Mouse (Mus musculus): ENCODE results near the gene Ano2. TPM values are rescaled to one million over a fixed set of nuclear protein-coding genes. Genes with fewer than 3 reads are reported as not detected.
A peak's percentile ranks its signal among the peaks of the same experiment; 100 is the strongest.

The Ano2 gene
- polyA plus RNA-seq, 1 experiment from 2014 or later = 1.5 TPM

- no peak overlapping the region for H3K4me2 ChIP-seq (replicated peaks; ENCODE audit: low read depth)
- ATAC-seq = no peak
- no peaks in the 10 kb centered on the region for H3K27me3 ChIP-seq (replicated peaks; ENCODE audit: control insufficient read depth, insufficient read depth, low read length)
- no peak for TF ChIP-seq CTCF (IDR thresholded peaks at IDR 0.05; ENCODE audit: low read depth)
- H3K4me1 ChIP-seq (replicated peaks; ENCODE audit: control insufficient read depth, insufficient read depth, low read length) = no peaks in the 10 kb centered on the region
- no peak overlapping the region for H3K4me3 ChIP-seq (ENCODE audit: low read depth, low read length)
- H3K27ac ChIP-seq (ENCODE audit: low read depth, low read length) = no peak overlapping the region
- no peak overlapping the region for H3K9ac ChIP-seq (ENCODE audit: low read depth, low read length)
- WGBS = 85% methylated on average over 13 of the region's 13 CpGs
- H3K36me3 ChIP-seq (ENCODE audit: control insufficient read depth, insufficient read depth) = no peaks in the 10 kb centered on the region
- no peaks in the 10 kb centered on the region for H3K9me3 ChIP-seq (ENCODE audit: control insufficient read depth)
These were observed 33.3 kb upstream of the Ano2 start for GRCm38 (mm10) chr6:125656921-125657320.

GRCm38 (mm10) chr6:125657966-125658365 is 32.3 kb upstream of the Ano2 start:
- Histone ChIP-seq H3K27me3 (replicated peaks; ENCODE audit: control insufficient read depth, insufficient read depth, low read length) (no peaks in the 10 kb centered on the region), H3K4me1 (replicated peaks; ENCODE audit: control insufficient read depth, insufficient read depth, low read length) (no peaks in the 10 kb centered on the region), H3K36me3 (ENCODE audit: control insufficient read depth, insufficient read depth) (no peaks in the 10 kb centered on the region), H3K27ac (ENCODE audit: low read depth, low read length) (no peak overlapping the region), H3K4me3 (ENCODE audit: low read depth, low read length) (no peak overlapping the region), H3K4me2 (replicated peaks; ENCODE audit: low read depth) (no peak overlapping the region), H3K9ac (ENCODE audit: low read depth, low read length) (no peak overlapping the region), H3K9me3 (ENCODE audit: control insufficient read depth) (no peaks in the 10 kb centered on the region)
- 69% methylated on average over 5 of the region's 5 CpGs for WGBS
- ATAC-seq = no peak
- no peak for TF ChIP-seq CTCF (IDR thresholded peaks at IDR 0.05; ENCODE audit: low read depth)

- no peak overlapping the region for H3K27ac ChIP-seq (ENCODE audit: low read depth, low read length)
- H3K36me3 ChIP-seq (ENCODE audit: control insufficient read depth, insufficient read depth) = no peaks in the 10 kb centered on the region
- peak; percentile 91 for TF ChIP-seq CTCF (IDR thresholded peaks at IDR 0.05; ENCODE audit: low read depth)
- no peaks in the 10 kb centered on the region for H3K9me3 ChIP-seq (ENCODE audit: control insufficient read depth)
- no peaks in the 10 kb centered on the region for H3K27me3 ChIP-seq (replicated peaks; ENCODE audit: control insufficient read depth, insufficient read depth, low read length)
- no peaks in the 10 kb centered on the region for H3K4me1 ChIP-seq (replicated peaks; ENCODE audit: control insufficient read depth, insufficient read depth, low read length)
- ATAC-seq = no peak
- H3K9ac ChIP-seq (ENCODE audit: low read depth, low read length) = no peak overlapping the region
- no peak overlapping the region; the same call in 1 of the 2 replicates for H3K4me2 ChIP-seq (replicated peaks; ENCODE audit: low read depth)
- H3K4me3 ChIP-seq (ENCODE audit: low read depth, low read length) = no peak overlapping the region
- WGBS = 47% methylated on average over 14 of the region's 14 CpGs
These were observed 28.9 kb upstream of the Ano2 start for GRCm38 (mm10) chr6:125661106-125661877.

GRCm38 (mm10) chr6:125663906-125664305 is 26.3 kb upstream of the Ano2 start:
- no peaks in the 10 kb centered on the region for H3K4me1 ChIP-seq (replicated peaks; ENCODE audit: control insufficient read depth, insufficient read depth, low read length)
- H3K9ac ChIP-seq (ENCODE audit: low read depth, low read length) = no peak overlapping the region
- H3K27ac ChIP-seq (ENCODE audit: low read depth, low read length) = no peak overlapping the region
- ATAC-seq = no peak
- H3K4me2 ChIP-seq (replicated peaks; ENCODE audit: low read depth) = no peak overlapping the region
- no peak for TF ChIP-seq CTCF (IDR thresholded peaks at IDR 0.05; ENCODE audit: low read depth)
- H3K27me3 ChIP-seq (replicated peaks; ENCODE audit: control insufficient read depth, insufficient read depth, low read length) = no peaks in the 10 kb centered on the region
- no peaks in the 10 kb centered on the region for H3K36me3 ChIP-seq (ENCODE audit: control insufficient read depth, insufficient read depth)
- no peak overlapping the region for H3K4me3 ChIP-seq (ENCODE audit: low read depth, low read length)
- no peaks in the 10 kb centered on the region for H3K9me3 ChIP-seq (ENCODE audit: control insufficient read depth)
- WGBS = 85% methylated on average over 2 of the region's 2 CpGs

GRCm38 (mm10) chr6:125671835-125672234 is 18.4 kb upstream of the Ano2 start:
- no peak for ATAC-seq
- H3K9me3 ChIP-seq (ENCODE audit: control insufficient read depth) = no peaks in the 10 kb centered on the region
- H3K9ac ChIP-seq (ENCODE audit: low read depth, low read length) = no peak overlapping the region
- no peak for TF ChIP-seq CTCF (IDR thresholded peaks at IDR 0.05; ENCODE audit: low read depth)
- no peak overlapping the region for H3K27ac ChIP-seq (ENCODE audit: low read depth, low read length)
- no peak overlapping the region for H3K4me3 ChIP-seq (ENCODE audit: low read depth, low read length)
- H3K27me3 ChIP-seq (replicated peaks; ENCODE audit: control insufficient read depth, insufficient read depth, low read length) = no peaks in the 10 kb centered on the region
- H3K4me1 ChIP-seq (replicated peaks; ENCODE audit: control insufficient read depth, insufficient read depth, low read length) = no peaks in the 10 kb centered on the region
- no peak overlapping the region for H3K4me2 ChIP-seq (replicated peaks; ENCODE audit: low read depth)
- H3K36me3 ChIP-seq (ENCODE audit: control insufficient read depth, insufficient read depth) = no peaks in the 10 kb centered on the region
- WGBS = 81% methylated on average over 3 of the region's 3 CpGs

- WGBS = 74% methylated on average over 1 of the region's 1 CpGs
- Histone ChIP-seq H3K4me1 (replicated peaks; ENCODE audit: control insufficient read depth, insufficient read depth, low read length) (no peaks in the 10 kb centered on the region), H3K4me2 (replicated peaks; ENCODE audit: low read depth) (no peak overlapping the region)
These were observed 11.7 kb upstream of the Ano2 start for GRCm38 (mm10) chr6:125678492-125678891.

More at GRCm38 (mm10) chr6:125678492-125678891, 11.7 kb upstream of the Ano2 start:
- no peak for ATAC-seq
- Histone ChIP-seq H3K36me3 (ENCODE audit: control insufficient read depth, insufficient read depth) (no peaks in the 10 kb centered on the region), H3K27me3 (replicated peaks; ENCODE audit: control insufficient read depth, insufficient read depth, low read length) (no peaks in the 10 kb centered on the region), H3K9ac (ENCODE audit: low read depth, low read length) (no peak overlapping the region), H3K9me3 (ENCODE audit: control insufficient read depth) (no peaks in the 10 kb centered on the region), H3K4me3 (ENCODE audit: low read depth, low read length) (no peak overlapping the region), H3K27ac (ENCODE audit: low read depth, low read length) (no peak overlapping the region)
- TF ChIP-seq CTCF (IDR thresholded peaks at IDR 0.05; ENCODE audit: low read depth) = no peak

Measured in intestine, postnatal 0 days (tissue).